Comparison of ENCODE assay signal across 12 mouse cellular contexts in the genomic region with DNA sequence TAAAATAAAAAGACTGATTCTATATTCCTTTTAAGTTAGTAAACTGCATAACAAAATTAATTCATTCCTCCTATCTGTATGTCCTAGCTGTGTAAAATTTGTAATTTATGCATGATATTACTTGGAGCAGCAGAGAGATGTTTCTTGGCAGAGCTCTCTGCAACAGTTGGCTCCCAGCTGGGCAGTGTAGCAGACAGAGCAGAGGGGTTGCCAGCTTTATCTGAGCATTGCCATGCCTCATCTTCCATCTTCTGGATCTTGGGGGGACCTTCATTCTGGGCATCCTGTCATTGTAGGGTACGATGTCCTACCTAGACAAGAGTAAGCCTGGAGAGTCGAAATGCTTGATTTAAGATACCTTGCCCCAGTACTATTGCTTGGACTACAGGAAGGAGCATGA.
"Had no signal": no experiment of that assay in that cellular context is flagged by ENCODE, and none has a peak within 500 bp of the region (broad histone marks: within the 10 kb centered on the region; RNA-seq: fewer than 3 reads in every experiment).

No protein-coding gene starts in this region.

- H3K27ac ChIP-seq: kidney, postnatal 0 days; limb, embryonic 13.5 days; liver, embryonic 14.5 days had no signal

- H3K4me3 ChIP-seq: limb, embryonic 13.5 days had no signal

- H3K9ac ChIP-seq: limb, embryonic 13.5 days; liver, embryonic 14.5 days had no signal

- ATAC-seq: midbrain, embryonic 16.5 days had no signal

- H3K4me2 ChIP-seq: limb, embryonic 13.5 days had no signal

- DNase-seq: kidney, adult 9 months; kidney, postnatal 36 days; layer of hippocampus, adult 9-11 months; layer of hippocampus, postnatal 36 days; lung, adult 18-20 months; right cerebral cortex, adult 18-20 months; right cerebral cortex, postnatal 25 days; thymus, postnatal 36 days had no signal

- H3K9me3 ChIP-seq: limb, embryonic 13.5 days had no signal

- H3K36me3 ChIP-seq: limb, embryonic 13.5 days had no signal
